Mouse (Mus musculus) monocyte, adult 5-6 weeks (primary cell): ENCODE results near the gene Slc30a1. TPM values are rescaled to one million over a fixed set of nuclear protein-coding genes. Genes with fewer than 3 reads are reported as not detected.

Experiments used
- ATAC-seq: fragments of 153-309, 156-312 bp; replicated peaks from 2 replicates; pipeline ENCODE4 v1.8.0; 2017; ENCODE audit warnings: mild to moderate bottlenecking; ENCODE audit not compliant: low TSS enrichment, insufficient number of reproducible peaks, severe bottlenecking, poor library complexity, low FRiP score
- total RNA-seq: library from RNA; stranded (forward); fragments of 200-1000, 200-491, 200-594 nt; gene quantifications from 3 replicates; pipeline ENCODE4 v1.2.3, GENCODE M21; 2017

The Slc30a1 gene
- 14.7 to 23.0 TPM (median 22.0 TPM) in 3 replicates for total RNA-seq

- peak; percentile 91 for ATAC-seq
These were observed at the start of gene Slc30a1 for GRCm38 (mm10) chr1:191906571-191907430. Gene Slc30a1 (plus strand): TSS chr1:191906767.

- no peak for ATAC-seq
These were observed 49.5 kb upstream of the Slc30a1 start for GRCm38 (mm10) chr1:191856886-191857651.

GRCm38 (mm10) chr1:191858136-191858535 lies 48.4 kb upstream of the Slc30a1 start:
- ATAC-seq: no peak

- ATAC-seq: no peak
These were observed 46.7 kb upstream of the Slc30a1 start for GRCm38 (mm10) chr1:191859847-191860246.

- no peak for ATAC-seq
These were observed 45.3 kb upstream of the Slc30a1 start for GRCm38 (mm10) chr1:191861247-191861646.

GRCm38 (mm10) chr1:191863833-191864550 lies 42.6 kb upstream of the Slc30a1 start:
- no peak for ATAC-seq

GRCm38 (mm10) chr1:191864551-191865027 lies 42.0 kb upstream of the Slc30a1 start:
- no peak for ATAC-seq

GRCm38 (mm10) chr1:191872076-191872710 lies 34.4 kb upstream of the Slc30a1 start:
- ATAC-seq: no peak

GRCm38 (mm10) chr1:191875006-191875405 lies 31.6 kb upstream of the Slc30a1 start:
- ATAC-seq: no peak

- ATAC-seq: peak; percentile 71; the same call in 1 of the 2 replicates
These were observed 30.8 kb upstream of the Slc30a1 start for GRCm38 (mm10) chr1:191875683-191876305.

GRCm38 (mm10) chr1:191877681-191878080 lies 28.9 kb upstream of the Slc30a1 start:
- no peak for ATAC-seq

- no peak for ATAC-seq
These were observed 28.0 kb upstream of the Slc30a1 start for GRCm38 (mm10) chr1:191878518-191878921.

GRCm38 (mm10) chr1:191880247-191880646 lies 26.3 kb upstream of the Slc30a1 start:
- no peak for ATAC-seq

- no peak for ATAC-seq
These were observed 25.5 kb upstream of the Slc30a1 start for GRCm38 (mm10) chr1:191880921-191881609.

- ATAC-seq: no peak
These were observed 24.9 kb upstream of the Slc30a1 start for GRCm38 (mm10) chr1:191881663-191882062.

- ATAC-seq: no peak
These were observed 23.9 kb upstream of the Slc30a1 start for GRCm38 (mm10) chr1:191882474-191883206.

- ATAC-seq: no peak
These were observed 22.9 kb upstream of the Slc30a1 start for GRCm38 (mm10) chr1:191883654-191884053.
